Mouse (Mus musculus): ENCODE data around the gene Olfr697. TPM values are rescaled to one million over a fixed set of nuclear protein-coding genes. Genes with fewer than 3 reads are reported as not detected.
A peak's percentile ranks its signal among the peaks of the same experiment; 100 is the strongest.
"Not testable (repeated sequence)": the region's sequence is repeated elsewhere in the genome, so short reads cannot be mapped to it uniquely, and the experiment has no call there.

The Olfr697 gene
- not detected for total RNA-seq (2018; cell fraction: chromatin; rRNA removed)
- total RNA-seq (2018; cell fraction: cytosol; rRNA removed), result not detected
- total RNA-seq (2018; cell fraction: nucleus; rRNA removed), result not detected
- polyA plus RNA-seq (2018), result not detected in 3 replicates

DNA sequence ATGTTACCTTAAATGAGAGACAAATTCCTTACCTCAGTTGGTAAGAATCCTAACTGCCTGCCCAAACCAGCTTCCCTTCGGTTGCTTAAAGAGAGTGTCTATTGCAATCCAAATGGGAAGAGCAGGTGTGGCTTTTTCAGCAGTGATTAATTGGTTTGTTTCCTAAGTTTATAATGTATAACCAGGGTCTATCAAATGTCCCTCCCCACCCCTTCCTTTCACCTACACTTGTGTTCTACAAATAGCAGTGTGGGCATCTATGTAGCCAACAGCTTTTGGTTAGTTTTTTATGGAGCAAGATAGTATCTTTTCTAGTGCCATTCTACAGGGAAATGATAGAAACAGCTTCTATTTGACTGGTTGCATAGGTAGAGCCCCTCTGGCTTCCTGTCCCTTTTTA is at the start of gene Olfr697:
Olfr697 (minus strand) TSS at position 101 of the 400 bp plus-strand sequence.
- Histone ChIP-seq H3K79me2 (ENCODE audit: inconsistent target) (no peaks in the 10 kb centered on the region), H3K4me3 (ENCODE audit: inconsistent target) (no peak within 1 kb of the TSS), H3K36me3 (ENCODE audit: inconsistent target) (no peaks in the 10 kb centered on the region), H3K27ac (no peak within 1 kb of the TSS)
- 88% methylated on average over 1 of the region's 1 CpGs for WGBS (ENCODE audit: missing documents)

DNA sequence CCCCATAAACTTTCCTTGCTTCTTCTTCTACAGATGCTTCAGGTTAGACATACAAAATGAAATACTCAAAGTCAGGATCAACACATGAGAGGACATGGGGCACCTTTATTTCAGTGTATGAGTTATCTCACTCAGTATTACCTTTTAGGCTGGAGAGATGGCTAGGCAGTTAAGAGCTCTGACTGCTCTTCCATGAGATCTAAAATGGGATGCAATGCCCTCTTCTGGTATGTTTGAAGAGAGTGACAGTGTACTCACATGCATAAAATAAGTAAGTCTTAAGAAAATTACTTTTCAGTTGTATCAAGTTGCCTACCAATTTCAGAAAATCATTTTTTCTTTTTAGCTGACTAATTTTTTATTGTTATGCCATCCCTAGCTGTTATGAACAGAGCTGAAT is 46.1 kb upstream of the Olfr697 start:
- Histone ChIP-seq H3K27ac (no peak overlapping the region), H3K79me2 (ENCODE audit: inconsistent target) (no peaks in the 10 kb centered on the region), H3K36me3 (ENCODE audit: inconsistent target) (no peaks in the 10 kb centered on the region), H3K4me3 (ENCODE audit: inconsistent target) (no peak overlapping the region)

DNA sequence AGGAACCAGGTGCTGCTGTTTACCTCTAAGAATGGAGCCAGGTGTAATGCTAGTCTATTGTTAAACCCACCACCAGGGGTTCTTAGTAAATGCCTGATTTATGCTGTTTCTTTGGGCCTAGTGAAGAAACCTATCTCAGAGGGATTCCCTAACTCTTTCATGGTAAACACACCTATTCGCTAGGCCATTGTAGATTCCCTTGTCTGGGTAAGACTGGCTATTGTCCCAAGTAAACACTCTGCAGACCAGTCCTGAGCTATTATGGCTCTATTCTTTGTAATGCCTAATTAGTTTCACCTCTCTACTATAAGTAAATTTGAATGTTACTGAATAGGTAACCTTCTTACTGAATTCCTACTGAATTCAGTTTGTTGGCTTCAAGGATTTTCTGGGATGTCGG is 18.8 kb upstream of the Olfr697 start:
- H3K4me3 ChIP-seq (ENCODE audit: inconsistent target); H3K79me2 ChIP-seq (ENCODE audit: inconsistent target); H3K36me3 ChIP-seq (ENCODE audit: inconsistent target); H3K27ac ChIP-seq: not testable (repeated sequence)
- WGBS (ENCODE audit: missing documents), result 94% methylated on average over 2 of the region's 2 CpGs

DNA sequence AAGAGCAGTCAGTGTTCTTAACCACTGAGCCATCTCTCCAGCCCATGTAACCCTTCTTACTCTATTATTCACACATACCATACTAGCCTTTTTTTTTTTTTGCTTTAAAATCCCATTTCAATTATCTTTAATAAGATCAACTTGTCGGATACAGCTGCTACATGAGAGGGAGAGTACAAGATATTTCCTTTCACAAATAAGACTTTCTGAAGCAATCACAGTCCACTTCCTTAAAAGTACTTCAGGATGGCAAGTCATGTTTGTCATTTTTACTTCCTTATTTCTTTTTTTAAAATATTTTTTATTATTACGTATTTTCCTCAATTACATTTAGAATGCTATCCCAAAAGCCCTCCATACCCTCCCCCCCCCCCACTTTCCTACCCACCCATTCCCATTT is 16.6 kb upstream of the Olfr697 start:
- H3K4me3 ChIP-seq (ENCODE audit: inconsistent target), result no peak overlapping the region
- no peaks in the 10 kb centered on the region for H3K36me3 ChIP-seq (ENCODE audit: inconsistent target)
- no peaks in the 10 kb centered on the region for H3K79me2 ChIP-seq (ENCODE audit: inconsistent target)
- H3K27ac ChIP-seq, result peak overlapping the region; percentile 48
- 0% methylated on average over 1 of the region's 2 CpGs for WGBS (ENCODE audit: missing documents)

DNA sequence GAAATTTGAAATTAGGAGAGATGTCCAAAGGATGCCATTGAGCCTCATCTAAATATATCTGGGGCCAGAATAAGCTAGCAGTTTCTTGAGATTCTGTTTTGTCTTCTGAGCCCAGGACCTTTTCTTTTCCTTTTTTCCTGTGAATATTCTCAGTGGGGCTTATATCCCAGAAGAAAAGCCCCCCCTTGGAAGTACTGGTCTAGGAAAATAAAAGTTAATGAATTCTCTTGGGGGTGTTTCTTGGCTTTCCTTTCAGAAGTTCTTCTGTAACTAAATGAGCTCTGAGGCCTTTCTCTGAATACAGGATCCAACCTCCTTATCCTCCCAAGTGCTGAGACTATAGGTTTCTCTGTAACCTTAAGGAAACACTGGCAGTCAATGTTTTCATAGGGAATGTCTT is 13.1 kb upstream of the Olfr697 start, which contains the start of gene Olfr698:
Olfr698 (minus strand) TSS at position 101 of the 400 bp plus-strand sequence.
- Histone ChIP-seq H3K27ac (no peak within 1 kb of the TSS), H3K4me3 (ENCODE audit: inconsistent target) (no peak within 1 kb of the TSS), H3K36me3 (ENCODE audit: inconsistent target) (no peaks in the 10 kb centered on the region), H3K79me2 (ENCODE audit: inconsistent target) (no peaks in the 10 kb centered on the region)

DNA sequence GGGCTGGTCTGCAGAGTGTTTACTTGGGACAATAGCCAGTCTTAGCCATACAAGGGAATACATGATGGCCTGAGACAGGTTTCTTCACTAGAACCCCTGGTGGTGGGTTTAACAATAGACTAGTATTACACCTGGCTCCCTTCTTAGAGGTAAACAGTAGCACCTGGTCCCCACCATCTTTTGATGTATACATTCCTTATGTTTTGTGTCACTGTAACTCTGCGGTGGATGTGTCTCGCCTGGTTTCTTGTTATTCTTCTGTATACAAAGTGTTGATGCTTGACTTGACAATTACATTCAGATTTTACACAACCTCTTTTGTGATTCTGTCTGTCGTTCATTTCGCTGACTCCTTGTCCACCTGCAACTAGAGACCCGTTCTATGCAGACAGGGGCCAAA is 3.6 kb upstream of the Olfr697 start:
- H3K79me2 ChIP-seq (ENCODE audit: inconsistent target), result no peaks in the 10 kb centered on the region
- H3K27ac ChIP-seq, result no peak overlapping the region
- 93% methylated on average over 5 of the region's 5 CpGs for WGBS (ENCODE audit: missing documents)
- no peaks in the 10 kb centered on the region for H3K36me3 ChIP-seq (ENCODE audit: inconsistent target)
- no peak overlapping the region for H3K4me3 ChIP-seq (ENCODE audit: inconsistent target)

DNA sequence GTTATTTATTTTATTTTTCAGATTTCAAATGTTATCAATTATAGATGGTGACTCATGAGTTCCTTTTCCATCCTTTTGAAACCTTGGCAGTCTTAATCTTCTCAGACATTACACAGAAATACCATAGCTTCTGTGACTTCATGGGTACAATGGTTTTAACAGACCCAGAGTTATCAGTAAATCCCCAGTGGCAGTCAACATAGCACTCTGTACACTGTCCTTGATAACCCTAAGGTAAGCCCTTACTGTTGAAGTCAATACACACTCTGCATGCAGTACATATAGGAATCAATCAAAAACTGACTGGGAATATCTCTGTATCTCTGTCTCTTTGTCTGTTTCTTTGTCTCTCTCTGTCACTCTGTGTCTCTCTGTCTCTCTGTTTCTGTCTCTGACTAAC is 5.2 kb downstream of the Olfr697 start:
- H3K27ac ChIP-seq, result no peak overlapping the region
- H3K79me2 ChIP-seq (ENCODE audit: inconsistent target), result no peaks in the 10 kb centered on the region
- H3K4me3 ChIP-seq (ENCODE audit: inconsistent target), result no peak overlapping the region
- no peaks in the 10 kb centered on the region for H3K36me3 ChIP-seq (ENCODE audit: inconsistent target)

DNA sequence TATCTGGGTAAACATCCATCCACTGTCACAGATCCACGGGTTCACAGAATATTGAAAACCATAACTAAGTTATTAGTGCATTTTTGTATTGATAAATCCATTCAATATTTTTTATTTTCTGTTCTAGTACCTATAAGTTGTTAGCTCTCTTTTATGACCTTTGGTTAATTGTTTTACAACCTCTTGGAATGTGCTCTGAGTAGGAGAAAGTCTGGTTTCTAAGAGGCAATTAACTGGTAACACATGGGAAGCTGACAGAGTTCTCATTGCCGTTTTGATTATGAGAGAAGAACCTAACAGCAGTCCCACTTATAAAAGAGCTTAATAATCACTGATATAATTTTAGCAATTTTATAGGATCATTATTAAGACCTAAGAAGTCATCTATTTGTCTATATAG is 8.5 kb downstream of the Olfr697 start:
- no peaks in the 10 kb centered on the region for H3K79me2 ChIP-seq (ENCODE audit: inconsistent target)
- WGBS (ENCODE audit: missing documents), result 88% methylated on average over 2 of the region's 2 CpGs
- H3K36me3 ChIP-seq (ENCODE audit: inconsistent target), result no peaks in the 10 kb centered on the region
- H3K4me3 ChIP-seq (ENCODE audit: inconsistent target), result no peak overlapping the region
- H3K27ac ChIP-seq, result no peak overlapping the region

DNA sequence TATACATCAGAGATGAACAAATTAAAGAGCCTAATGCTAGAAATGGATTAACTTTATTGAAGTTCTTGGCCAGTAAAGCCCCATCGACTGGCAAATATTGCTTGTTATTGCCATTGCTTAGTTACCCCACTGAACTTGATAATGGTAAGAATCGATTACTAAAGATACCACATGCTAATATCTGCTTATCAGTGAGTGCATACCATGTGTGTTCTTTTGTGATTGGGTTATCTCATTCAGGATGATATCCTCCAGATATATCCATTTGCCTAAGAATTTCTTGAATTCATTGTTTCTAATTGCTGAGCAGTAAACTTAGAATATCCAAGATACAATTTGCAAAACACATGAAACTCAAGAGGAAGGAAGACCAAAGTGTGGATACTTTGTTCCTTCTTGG is 16.6 kb downstream of the Olfr697 start:
- H3K36me3 ChIP-seq (ENCODE audit: inconsistent target); H3K4me3 ChIP-seq (ENCODE audit: inconsistent target); H3K27ac ChIP-seq; H3K79me2 ChIP-seq (ENCODE audit: inconsistent target): not testable (repeated sequence)
- 95% methylated on average over 2 of the region's 2 CpGs for WGBS (ENCODE audit: missing documents)

DNA sequence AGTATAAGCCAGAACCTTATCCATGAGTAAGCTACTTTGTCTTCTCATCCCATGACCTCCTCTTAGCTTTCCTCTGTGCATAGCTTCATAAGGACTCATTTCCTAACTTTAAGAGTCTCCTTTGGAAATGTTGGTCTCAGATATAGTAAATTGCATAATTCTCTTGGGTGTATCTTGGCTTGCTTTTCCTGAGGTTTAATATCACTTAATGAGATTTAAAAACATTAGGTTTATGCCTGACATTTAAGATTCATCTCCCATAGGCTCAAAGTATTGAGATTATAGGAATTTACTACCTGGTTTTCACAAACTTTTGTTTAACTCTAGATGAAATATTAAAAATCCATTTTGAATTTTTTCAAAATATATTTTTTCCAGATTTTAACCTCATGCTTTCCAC is 25.9 kb downstream of the Olfr697 start, which contains the start of gene Olfr695:
Olfr695 (minus strand) TSS at position 101 of the 400 bp plus-strand sequence.
- Histone ChIP-seq H3K27ac (no peak within 1 kb of the TSS), H3K36me3 (ENCODE audit: inconsistent target) (no peaks in the 10 kb centered on the region), H3K4me3 (ENCODE audit: inconsistent target) (no peak within 1 kb of the TSS), H3K79me2 (ENCODE audit: inconsistent target) (no peaks in the 10 kb centered on the region)

DNA sequence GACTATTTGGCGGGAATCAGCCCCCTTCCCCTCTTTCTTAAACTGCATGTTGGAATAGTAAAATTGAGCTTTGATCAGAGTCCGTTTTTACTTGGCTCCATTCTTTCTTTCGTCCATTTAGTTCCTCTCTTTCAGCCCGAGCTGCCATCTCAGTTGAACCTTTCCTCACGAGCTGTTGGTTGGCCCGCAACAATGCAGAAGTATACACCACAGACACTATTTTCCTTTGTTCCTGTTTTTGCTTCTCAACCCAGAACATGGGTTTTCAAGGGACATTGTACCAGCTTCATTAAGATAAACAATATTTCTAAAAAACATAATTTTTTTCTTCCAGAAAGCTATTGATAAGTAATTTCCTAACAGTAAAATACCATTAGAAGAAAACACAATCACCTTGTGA is 30.8 kb downstream of the Olfr697 start:
- WGBS (ENCODE audit: missing documents), result 31% methylated on average over 6 of the region's 6 CpGs
- H3K79me2 ChIP-seq (ENCODE audit: inconsistent target), result no peaks in the 10 kb centered on the region
- H3K36me3 ChIP-seq (ENCODE audit: inconsistent target), result no peaks in the 10 kb centered on the region
- no peak overlapping the region for H3K4me3 ChIP-seq (ENCODE audit: inconsistent target)
- no peak overlapping the region for H3K27ac ChIP-seq

DNA sequence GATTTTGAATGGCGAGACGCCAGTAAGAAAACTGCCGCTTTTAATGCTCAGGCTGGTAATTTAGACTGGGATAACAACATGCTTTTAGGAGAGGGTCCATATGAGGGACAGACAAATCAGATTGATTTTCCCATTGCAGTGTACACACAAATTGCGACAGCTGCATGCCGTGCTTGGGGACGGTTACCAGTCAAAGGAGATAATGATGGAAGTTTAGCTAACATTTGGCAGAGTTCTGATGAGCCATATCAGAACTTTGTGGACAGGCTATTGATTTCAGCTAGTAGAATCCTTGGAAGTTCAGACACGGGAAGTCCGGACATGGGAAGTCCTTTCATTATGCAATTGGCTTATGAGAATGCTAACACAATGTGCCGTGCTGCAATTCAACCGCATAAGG is 34.5 kb downstream of the Olfr697 start:
- not testable (repeated sequence) for H3K27ac ChIP-seq; H3K79me2 ChIP-seq (ENCODE audit: inconsistent target); H3K4me3 ChIP-seq (ENCODE audit: inconsistent target); H3K36me3 ChIP-seq (ENCODE audit: inconsistent target)
- 98% methylated on average over 7 of the region's 10 CpGs for WGBS (ENCODE audit: missing documents)

DNA sequence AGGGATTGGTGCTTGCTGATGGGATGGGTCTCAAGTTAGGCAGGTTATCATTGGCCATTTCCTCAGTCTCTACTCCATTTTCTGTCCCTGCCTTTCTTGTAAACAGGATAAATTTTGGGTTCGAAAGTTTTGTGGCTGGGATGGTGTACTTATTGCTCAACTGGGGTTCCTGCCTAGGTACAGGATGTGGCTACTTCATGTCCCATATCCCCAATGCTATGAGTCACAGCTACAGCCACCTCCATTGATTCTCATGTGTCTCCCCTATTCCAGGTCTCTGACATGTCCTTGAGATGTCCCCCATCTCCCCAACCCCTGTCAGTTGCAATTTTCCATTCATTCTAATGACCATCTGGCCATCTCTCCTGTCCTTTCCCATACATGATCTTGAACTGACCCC is 45.4 kb downstream of the Olfr697 start:
- Histone ChIP-seq H3K4me3 (ENCODE audit: inconsistent target) (no peak overlapping the region), H3K79me2 (ENCODE audit: inconsistent target) (no peaks in the 10 kb centered on the region), H3K27ac (no peak overlapping the region), H3K36me3 (ENCODE audit: inconsistent target) (no peaks in the 10 kb centered on the region)
- WGBS (ENCODE audit: missing documents), result 28% methylated on average over 1 of the region's 1 CpGs

DNA sequence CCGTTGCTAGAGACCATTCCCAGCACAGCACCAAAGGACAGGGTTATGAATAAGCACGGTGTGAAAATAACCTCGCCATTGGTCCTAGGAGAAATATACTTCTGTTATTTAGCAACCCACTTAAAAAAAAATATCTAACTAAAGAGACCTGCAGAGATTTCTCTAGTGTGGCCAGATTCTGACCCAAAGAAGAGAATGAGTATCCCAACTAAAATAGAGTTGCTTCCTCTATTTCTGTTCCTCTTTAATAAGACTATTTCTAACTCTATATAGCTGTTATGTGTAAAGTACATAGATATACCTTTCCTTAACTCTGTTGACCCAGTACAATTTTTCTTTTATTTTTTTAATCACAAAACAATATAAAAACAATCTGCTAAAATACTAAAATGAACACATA is 49.3 kb downstream of the Olfr697 start:
- Histone ChIP-seq H3K79me2 (ENCODE audit: inconsistent target) (no peaks in the 10 kb centered on the region), H3K36me3 (ENCODE audit: inconsistent target) (no peaks in the 10 kb centered on the region), H3K4me3 (ENCODE audit: inconsistent target) (no peak overlapping the region), H3K27ac (no peak overlapping the region)
- WGBS (ENCODE audit: missing documents), result 44% methylated on average over 3 of the region's 3 CpGs

DNA sequence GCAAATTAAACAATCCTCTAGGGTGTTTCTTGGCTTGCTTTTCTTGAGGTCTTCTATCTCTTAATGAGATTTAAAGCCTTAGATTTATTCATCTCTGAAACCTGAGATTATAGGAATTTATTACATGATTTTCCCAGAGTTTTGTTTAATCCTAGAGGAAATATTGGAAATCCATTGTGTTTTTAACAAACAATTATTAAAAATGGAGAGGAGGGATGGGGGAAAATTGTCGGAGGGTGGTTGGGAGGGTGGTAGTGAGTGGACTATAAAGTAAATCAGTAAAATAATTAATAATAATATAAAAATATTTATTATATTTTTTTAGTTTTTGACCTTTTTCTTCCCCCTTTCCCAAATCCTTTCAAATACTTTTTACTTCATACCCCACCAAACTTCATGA is 50.5 kb downstream of the Olfr697 start, which contains the start of gene Olfr694:
Olfr694 (minus strand) TSS at position 101 of the 400 bp plus-strand sequence.
- Histone ChIP-seq H3K4me3 (ENCODE audit: inconsistent target) (no peak within 1 kb of the TSS), H3K27ac (no peak within 1 kb of the TSS), H3K79me2 (ENCODE audit: inconsistent target) (no peaks in the 10 kb centered on the region), H3K36me3 (ENCODE audit: inconsistent target) (no peaks in the 10 kb centered on the region)
- WGBS (ENCODE audit: missing documents), result 89% methylated on average over 1 of the region's 1 CpGs

Data from macrophage (primary cell).